Mouse (Mus musculus) cortical plate, adult 2 months (tissue): ENCODE measurements around the gene Tmem104.

ENCODE experiments used
- CTCF ChIP-seq: fragments of 200-500 bp; IDR thresholded peaks from 2 replicates; pipeline ENCODE4 v1.5.1; 2011; ENCODE audit warnings: mild to moderate bottlenecking, control low read depth, low read length; ENCODE audit not compliant: insufficient read depth; ENCODE audit errors: extremely low read depth
- POLR2A ChIP-seq: fragments of 200-500 bp; IDR thresholded peaks from 2 replicates; pipeline ENCODE4 v1.6.1; 2011; ENCODE audit warnings: mild to moderate bottlenecking, low read length, control low read depth; ENCODE audit not compliant: insufficient read depth; ENCODE audit errors: extremely low read depth

- no peak for TF ChIP-seq CTCF
- no peak for TF ChIP-seq POLR2A
These were observed 70.7 kb downstream of the Tmem104 start for GRCm38 (mm10) chr11:115257775-115258510.
